ENCODE assay signal across 11 mouse cellular contexts in genomic region chr17:85608366-85609093, GRCm38 (mm10). TPM values are rescaled to one million over a fixed set of nuclear protein-coding genes. Genes with fewer than 3 reads are reported as not detected.
A peak's percentile ranks its signal among the peaks of the same experiment; 100 is the strongest.
DNase-seq lines count a peak whose midpoint lies in the region; ATAC-seq and TF ChIP-seq lines count a peak whose summit lies in the region.
"Had no signal": no experiment of that assay in that cellular context is flagged by ENCODE, and none has a peak within 500 bp of the region (broad histone marks: within the 10 kb centered on the region; RNA-seq: fewer than 3 reads in every experiment).

No protein-coding gene starts in this region.

- peak overlapping the region; percentile 33 for H3K4me3 ChIP-seq in hindbrain, embryonic 10.5 days
- H3K4me3 ChIP-seq in hindbrain, embryonic 16.5 days (ENCODE audit: low read length) = no peak overlapping the region
- H3K4me3 ChIP-seq in forebrain, embryonic 16.5 days (replicated peaks; ENCODE audit: low read length) = peak overlapping the region; percentile 14; the same call in 1 of the 2 replicates
- no peak overlapping the region for H3K4me3 ChIP-seq in midbrain, postnatal 0 days (ENCODE audit: low read depth, low read length)

- H3K9me3 ChIP-seq in hindbrain, embryonic 10.5 days = no peaks in the 10 kb centered on the region
- H3K9me3 ChIP-seq in hindbrain, embryonic 16.5 days (ENCODE audit: control insufficient read depth, low read length) = no peaks in the 10 kb centered on the region
- no peaks in the 10 kb centered on the region for H3K9me3 ChIP-seq in forebrain, embryonic 16.5 days (ENCODE audit: control insufficient read depth, low read length)
- H3K9me3 ChIP-seq in midbrain, postnatal 0 days (ENCODE audit: low read length) = no peaks in the 10 kb centered on the region

- peak; percentile 67 for DNase-seq in hindbrain, embryonic 10.5 days (ENCODE audit: low spot score)
- peak; percentile 67 for DNase-seq in embryo, embryonic 10 days (ENCODE audit: low spot score)
- no peak for DNase-seq in midbrain, postnatal 0 days (ENCODE audit: low spot score)
- no peak for DNase-seq in B cell, adult 2 months
- no peak for DNase-seq in spleen, adult 18-20 months
- DNase-seq: lung, adult 18-20 months had no signal

- no peaks in the 10 kb centered on the region for H3K36me3 ChIP-seq in hindbrain, embryonic 10.5 days
- H3K36me3 ChIP-seq in hindbrain, embryonic 16.5 days (ENCODE audit: control insufficient read depth, insufficient read depth, low read length) = no peaks in the 10 kb centered on the region
- no peaks in the 10 kb centered on the region for H3K36me3 ChIP-seq in forebrain, embryonic 16.5 days (ENCODE audit: control insufficient read depth, insufficient read depth)
- no peaks in the 10 kb centered on the region for H3K36me3 ChIP-seq in midbrain, postnatal 0 days (ENCODE audit: insufficient read depth, low read length)

- no peak overlapping the region for H3K9ac ChIP-seq in hindbrain, embryonic 16.5 days (ENCODE audit: low read depth, low read length)
- 0 out of 2 replicates have a peak overlapping the region, but pooled peaks have one; percentile 2 for H3K9ac ChIP-seq in forebrain, embryonic 16.5 days (replicated peaks; ENCODE audit: low read depth, low read length)
- no peak overlapping the region for H3K9ac ChIP-seq in midbrain, postnatal 0 days (replicated peaks; ENCODE audit: low read length, poor library complexity, severe bottlenecking)

- peaks cover 98% of the 10 kb centered on the region for H3K27me3 ChIP-seq in hindbrain, embryonic 10.5 days (ENCODE audit: insufficient read depth, poor library complexity, severe bottlenecking)
- H3K27me3 ChIP-seq in hindbrain, embryonic 16.5 days (replicated peaks; ENCODE audit: control insufficient read depth, insufficient read depth, low read length) = peaks cover 71% of the 10 kb centered on the region
- H3K27me3 ChIP-seq in forebrain, embryonic 16.5 days (replicated peaks; ENCODE audit: control insufficient read depth, insufficient read depth, low read length) = peaks cover 76% of the 10 kb centered on the region
- peaks cover 82% of the 10 kb centered on the region for H3K27me3 ChIP-seq in midbrain, postnatal 0 days (ENCODE audit: insufficient read depth, low read length)

- under 1% methylated on average over 42 of the region's 42 CpGs for WGBS in hindbrain, embryonic 10.5 days
- 0% methylated on average over 36 of the region's 42 CpGs for WGBS in hindbrain, embryonic 16.5 days
- 3% methylated on average over 41 of the region's 42 CpGs for WGBS in forebrain, embryonic 16.5 days
- WGBS in midbrain, postnatal 0 days = under 1% methylated on average over 42 of the region's 42 CpGs

- no peak overlapping the region for H3K4me2 ChIP-seq in hindbrain, embryonic 16.5 days (ENCODE audit: low read length)
- peak overlapping the region; percentile 37 for H3K4me2 ChIP-seq in forebrain, embryonic 16.5 days (ENCODE audit: low read length)
- peak overlapping the region; percentile 28; the same call in 1 of the 2 replicates for H3K4me2 ChIP-seq in midbrain, postnatal 0 days (ENCODE audit: low read depth, low read length, poor library complexity, severe bottlenecking)

- H3K27ac ChIP-seq in hindbrain, embryonic 10.5 days = 0 out of 2 replicates have a peak overlapping the region, but pooled peaks have one; percentile 6
- H3K27ac ChIP-seq in hindbrain, embryonic 16.5 days (ENCODE audit: low read depth, low read length) = no peak overlapping the region
- H3K27ac ChIP-seq in forebrain, embryonic 16.5 days (ENCODE audit: low read length) = no peak overlapping the region
- H3K27ac ChIP-seq in midbrain, postnatal 0 days (ENCODE audit: low read depth, low read length) = peak overlapping the region; percentile 60
- H3K27ac ChIP-seq: kidney, postnatal 0 days had no signal

- TF ChIP-seq CTCF in midbrain, postnatal 0 days (IDR thresholded peaks at IDR 0.05) = no peak

- H3K4me1 ChIP-seq in hindbrain, embryonic 10.5 days (replicated peaks) = peaks cover 17% of the 10 kb centered on the region
- H3K4me1 ChIP-seq in hindbrain, embryonic 16.5 days (ENCODE audit: control insufficient read depth, insufficient read depth, low read depth, low read length) = no peaks in the 10 kb centered on the region; the same call in 1 of the 2 replicates
- H3K4me1 ChIP-seq in forebrain, embryonic 16.5 days (replicated peaks; ENCODE audit: control insufficient read depth, insufficient read depth, low read length) = peaks cover 21% of the 10 kb centered on the region
- H3K4me1 ChIP-seq in midbrain, postnatal 0 days (ENCODE audit: insufficient read depth, low read length) = no peaks in the 10 kb centered on the region

- no peak for ATAC-seq in hindbrain, embryonic 16.5 days
- ATAC-seq in forebrain, embryonic 16.5 days = no peak
- no peak for ATAC-seq in midbrain, postnatal 0 days (ENCODE audit: low FRiP score)
- ATAC-seq in frontal cortex, adult (ENCODE audit: low TSS enrichment) = no peak

RNA-seq across cellular contexts. Expression of gene Six3, which starts 4.9 kb away (rescaled TPM):
- 0.46 and 1.9 TPM in 2 replicates for polyA plus RNA-seq in hindbrain, embryonic 10.5 days (2016; fragmentation: Nextera tagmentation; extraction: Ambion mirVana)
- 0.06 and 2.1 TPM in 2 replicates for polyA plus RNA-seq in hindbrain, embryonic 16.5 days (2015; fragmentation: Nextera tagmentation; extraction: Ambion mirVana)
- polyA plus RNA-seq in forebrain, embryonic 16.5 days (2015; fragmentation: Nextera tagmentation; extraction: Ambion mirVana) = 15.6 and 17.6 TPM in 2 replicates
- total RNA-seq in midbrain, postnatal 0 days (2014; rRNA removed) = 11.2 and 12.8 TPM in 2 replicates
- polyA plus RNA-seq in midbrain, postnatal 0 days (2015; fragmentation: Nextera tagmentation; extraction: Ambion mirVana) = 23.3 and 28.0 TPM in 2 replicates
- polyA plus RNA-seq: heart, embryonic 14.5 days; kidney, postnatal 0 days had no signal

Comparison
In these comparisons a context has a peak if more than half of its experiments do, and no peak if none do; other contexts are left out.
1. H3K27ac ChIP-seq: peak in hindbrain, embryonic 10.5 days (single experiment) and midbrain, postnatal 0 days (single experiment); none in hindbrain, embryonic 16.5 days (single experiment) and forebrain, embryonic 16.5 days (single experiment).
2. H3K4me3 ChIP-seq: peak in hindbrain, embryonic 10.5 days (single experiment) and forebrain, embryonic 16.5 days (single experiment); none in hindbrain, embryonic 16.5 days (single experiment) and midbrain, postnatal 0 days (single experiment).
3. DNase-seq: peak in hindbrain, embryonic 10.5 days (single experiment) and embryo, embryonic 10 days (single experiment); none in midbrain, postnatal 0 days (single experiment), B cell, adult 2 months (0 of 2) and spleen, adult 18-20 months (0 of 2).